Mouse (Mus musculus) left cerebral cortex, adult 11 months (tissue): ENCODE measurements around the gene Clec10a.

ENCODE experiments used
- DNase-seq: peaks from one replicate; pipeline ENCODE4 v3.0.0; 2022; ENCODE audit warnings: low spot score

Clec10a gene

DNA sequence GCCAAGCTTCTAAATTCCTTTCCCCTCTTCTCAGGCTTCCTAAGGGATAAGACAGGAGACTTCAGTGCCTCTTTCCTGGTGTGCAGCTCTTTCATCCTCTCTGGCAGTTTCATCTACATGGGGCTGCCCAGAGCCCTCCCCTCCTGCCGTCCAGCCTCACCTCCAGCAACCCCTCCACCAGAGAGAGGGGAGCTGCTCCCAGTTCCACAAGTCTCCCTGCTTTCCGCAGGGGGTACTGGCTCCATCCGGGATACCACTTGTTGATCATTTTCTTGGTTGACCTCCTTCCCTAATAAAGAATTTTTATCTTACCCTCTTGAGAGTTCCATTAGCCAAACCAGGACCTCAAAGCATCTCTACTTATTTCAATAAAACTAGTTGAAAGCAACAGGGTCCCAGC lies 60.1 kb downstream of the Clec10a start:
- DNase-seq: no peak

DNA sequence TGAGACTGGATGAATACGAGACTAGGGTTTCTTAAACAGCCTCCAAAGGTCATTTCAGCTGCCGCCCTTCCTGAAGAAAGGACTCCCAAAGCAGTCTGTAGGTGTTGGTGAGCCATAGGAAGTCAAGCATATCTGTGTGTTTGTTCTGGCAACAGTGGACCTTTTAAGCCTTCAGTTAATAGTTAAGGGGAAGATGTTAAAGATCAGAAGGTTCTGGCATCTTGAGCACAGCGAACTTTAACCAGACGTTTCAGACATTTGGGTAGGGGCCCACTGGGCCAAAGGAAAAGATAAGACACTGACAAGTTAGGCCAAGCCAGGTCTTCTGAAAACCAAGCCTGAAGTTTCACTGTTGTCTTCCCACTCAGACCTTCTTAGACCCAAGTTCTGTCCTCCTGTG lies 62.0 kb downstream of the Clec10a start:
- no peak for DNase-seq

DNA sequence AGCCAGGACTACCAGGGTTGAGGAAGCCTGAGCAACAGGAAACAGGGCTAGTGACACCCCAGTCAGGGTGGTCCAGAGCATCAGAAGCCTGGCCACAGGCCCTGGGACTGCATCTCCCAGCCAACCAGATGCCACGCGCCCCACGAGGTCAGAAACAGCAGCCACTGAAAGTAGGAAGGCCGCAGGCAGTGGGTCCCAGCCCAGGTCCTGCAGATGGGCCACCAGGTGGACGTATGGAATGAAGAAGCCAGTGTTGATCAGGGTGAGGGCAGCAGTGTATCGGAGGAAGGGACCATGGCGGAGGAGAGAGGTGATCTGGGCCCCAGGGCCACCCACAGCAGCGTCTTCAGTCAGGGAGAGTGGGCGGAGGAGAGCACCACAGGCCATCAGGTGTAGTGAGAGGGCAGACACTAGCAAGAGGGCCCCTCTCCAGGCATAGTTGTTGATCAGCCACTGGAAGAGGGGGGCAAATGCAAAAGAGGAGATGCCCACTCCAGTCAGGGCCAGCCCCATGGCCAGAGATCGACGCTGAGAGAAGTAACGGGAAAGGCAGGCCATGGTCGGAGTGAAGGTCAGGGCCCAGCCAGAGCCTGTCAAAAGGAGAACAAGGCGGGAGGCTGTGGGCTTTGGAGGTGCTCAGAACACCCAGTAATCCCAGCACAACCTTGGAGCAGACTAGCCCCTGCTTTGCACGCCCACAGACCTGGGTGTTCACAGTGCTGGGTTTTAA lies 62.9 kb downstream of the Clec10a start:
- DNase-seq: no peak

DNA sequence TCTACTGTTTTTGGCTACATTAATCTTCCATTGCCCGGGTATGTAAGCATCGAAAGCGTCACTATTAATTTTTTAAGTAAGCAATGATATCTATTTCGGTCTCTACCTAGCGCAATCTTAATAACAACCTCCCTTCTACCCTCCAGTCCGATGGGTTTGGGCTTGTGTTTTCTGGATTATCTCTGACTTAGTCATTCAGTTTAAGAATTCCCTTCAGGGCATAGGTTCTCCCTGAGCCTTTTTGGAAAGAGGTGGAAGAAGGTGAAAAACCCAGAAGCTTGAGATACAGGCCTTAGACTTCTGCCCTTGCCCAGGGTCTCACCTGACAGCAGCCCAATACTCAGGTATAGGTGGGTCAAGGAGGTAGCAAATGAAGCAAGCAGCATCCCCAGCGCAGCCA lies 63.9 kb downstream of the Clec10a start:
- DNase-seq: no peak

DNA sequence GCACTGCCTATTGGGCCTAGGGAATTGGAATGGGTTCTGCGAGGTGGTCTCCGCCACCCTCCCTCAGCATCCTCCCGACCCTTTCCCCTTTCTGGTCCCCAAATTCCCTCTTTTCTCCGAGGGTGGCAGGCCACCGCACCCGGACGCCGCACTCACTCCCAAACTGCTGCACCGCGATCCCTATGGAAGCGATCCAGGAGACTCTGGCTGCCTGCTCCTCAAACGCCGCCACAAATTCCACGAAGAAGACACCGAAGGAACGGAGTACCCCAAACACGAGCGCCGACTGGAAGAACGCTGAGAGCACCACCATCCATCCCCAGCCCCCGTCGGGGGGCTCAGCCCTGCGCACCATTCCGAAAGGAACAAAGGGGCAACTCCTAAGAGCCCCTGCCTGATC lies 64.3 kb downstream of the Clec10a start:
- no peak for DNase-seq
